Mouse (Mus musculus) ES-Bruce4 (cell line): Measurements from ENCODE around the gene Tlr4. TPM values are rescaled to one million over a fixed set of nuclear protein-coding genes. Genes with fewer than 3 reads are reported as not detected.

Experiments used
- H3K27ac ChIP-seq: 2 replicates; pipeline ENCODE4 v1.5.1; 2012; ENCODE audit warnings: low read length, inconsistent platforms; ENCODE audit not compliant: insufficient read depth
- H3K27me3 ChIP-seq: 2 replicates; pipeline ENCODE4 v1.6.1; 2012; ENCODE audit warnings: mild to moderate bottlenecking, low read length, inconsistent platforms; ENCODE audit not compliant: control insufficient read depth, poor library complexity, insufficient read depth, severe bottlenecking
- H3K36me3 ChIP-seq: 2 replicates; pipeline ENCODE4 v1.6.1; 2012; ENCODE audit warnings: inconsistent platforms, mild to moderate bottlenecking, low read length, moderate library complexity; ENCODE audit not compliant: control insufficient read depth, poor library complexity, insufficient read depth, severe bottlenecking
- H3K4me1 ChIP-seq: one replicate; pipeline ENCODE4 v1.8.1; 2011; ENCODE audit warnings: low read length; ENCODE audit not compliant: control insufficient read depth, insufficient read depth
- H3K4me3 ChIP-seq: 2 replicates; pipeline ENCODE4 v1.5.1; 2011; ENCODE audit warnings: low read depth, mild to moderate bottlenecking, low read length
- H3K9ac ChIP-seq: 2 replicates; pipeline ENCODE4 v1.6.1; 2012; ENCODE audit warnings: low read depth, mild to moderate bottlenecking, inconsistent platforms; ENCODE audit not compliant: poor library complexity, severe bottlenecking
- H3K9me3 ChIP-seq: replicated peaks from 2 replicates; pipeline ENCODE4 v1.6.1; 2012; ENCODE audit warnings: mild to moderate bottlenecking, low read length, inconsistent platforms; ENCODE audit not compliant: control insufficient read depth, poor library complexity, insufficient read depth, severe bottlenecking
- CTCF ChIP-seq: IDR thresholded peaks from one replicate; pipeline ENCODE4 v1.8.1; 2011; ENCODE audit warnings: low read depth, low read length
- EP300 ChIP-seq: IDR thresholded peaks from 2 replicates; pipeline ENCODE4 v1.6.1; 2011; ENCODE audit warnings: low read depth, low read length; ENCODE audit not compliant: insufficient read depth
- POLR2A ChIP-seq: IDR thresholded peaks from one replicate; pipeline ENCODE4 v1.8.1; 2011; ENCODE audit warnings: low read length; ENCODE audit not compliant: insufficient read depth
- polyA plus RNA-seq: library from polyadenylated mRNA; stranded (reverse); fragments of >200 nt; gene quantifications from 2 replicates; pipeline ENCODE4 v1.2.4, GENCODE M21; 2011; ENCODE audit warnings: low read depth; ENCODE audit not compliant: missing spikeins, insufficient read depth, insufficient read length

Gene Tlr4
- polyA plus RNA-seq, 1 experiment = 0.27 TPM

GRCm38 (mm10) chr4:66883264-66883663 lies 55.9 kb downstream of the Tlr4 start:
- no peaks in the 10 kb centered on the region for H3K27me3 ChIP-seq
- H3K4me3 ChIP-seq = no peak overlapping the region
- no peaks in the 10 kb centered on the region for H3K9me3 ChIP-seq
- no peaks in the 10 kb centered on the region for H3K36me3 ChIP-seq
- TF ChIP-seq POLR2A (no peak), EP300 (no peak), CTCF (no peak)
- no peak overlapping the region for H3K9ac ChIP-seq
- H3K27ac ChIP-seq = no peak overlapping the region
- no peaks in the 10 kb centered on the region for H3K4me1 ChIP-seq

DNA sequence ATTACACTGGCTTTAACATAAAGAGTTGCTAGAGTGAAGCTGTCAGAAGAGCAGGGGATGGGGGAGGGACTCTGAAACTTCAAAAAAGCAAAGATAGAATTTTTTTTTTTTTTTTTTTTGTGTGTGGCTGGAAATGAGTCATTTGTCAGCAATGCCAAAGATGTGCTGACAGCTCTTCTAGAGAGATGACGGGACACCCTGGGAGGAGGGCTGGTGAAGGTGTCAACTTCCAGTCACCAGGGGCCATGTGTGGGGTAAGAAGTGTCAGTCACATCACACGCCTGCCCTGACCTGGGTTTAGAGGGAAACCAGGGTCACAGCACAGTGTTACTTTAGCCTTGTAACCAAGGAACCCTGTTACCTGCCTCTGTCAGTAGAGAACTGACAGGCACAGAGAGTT lies 67.2 kb downstream of the Tlr4 start:
- H3K36me3 ChIP-seq = no peaks in the 10 kb centered on the region
- H3K27ac ChIP-seq = no peak overlapping the region
- H3K9ac ChIP-seq = no peak overlapping the region
- no peaks in the 10 kb centered on the region for H3K27me3 ChIP-seq
- no peaks in the 10 kb centered on the region for H3K9me3 ChIP-seq
- TF ChIP-seq CTCF = no peak
- TF ChIP-seq EP300 = no peak
- TF ChIP-seq POLR2A = no peak
- no peaks in the 10 kb centered on the region for H3K4me1 ChIP-seq
- no peak overlapping the region for H3K4me3 ChIP-seq

DNA sequence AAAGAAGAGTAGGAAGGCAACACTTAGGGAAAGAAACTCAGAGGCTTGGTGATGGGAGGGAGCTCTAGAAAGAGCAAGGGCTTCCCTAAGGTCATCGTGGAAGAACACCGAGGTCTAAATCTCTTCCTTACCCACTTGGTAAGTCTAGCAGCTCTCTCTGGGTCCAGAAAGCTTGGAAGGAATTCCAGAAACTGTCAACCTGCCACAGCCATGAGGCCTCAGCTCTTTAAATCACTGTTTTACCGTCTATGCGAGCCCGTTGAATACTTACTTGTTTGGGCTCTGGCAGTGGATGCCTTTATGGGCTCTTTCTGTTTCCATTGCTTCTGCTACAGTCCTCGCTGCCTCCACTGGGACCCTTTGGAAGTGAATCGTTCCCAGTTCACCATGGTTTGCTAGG lies 67.6 kb downstream of the Tlr4 start:
- H3K27ac ChIP-seq = no peak overlapping the region
- H3K9me3 ChIP-seq = no peaks in the 10 kb centered on the region
- no peaks in the 10 kb centered on the region for H3K36me3 ChIP-seq
- H3K4me1 ChIP-seq = no peaks in the 10 kb centered on the region
- no peak for TF ChIP-seq EP300
- no peak for TF ChIP-seq POLR2A
- TF ChIP-seq CTCF = no peak
- no peak overlapping the region for H3K4me3 ChIP-seq
- H3K27me3 ChIP-seq = no peaks in the 10 kb centered on the region
- no peak overlapping the region for H3K9ac ChIP-seq

DNA sequence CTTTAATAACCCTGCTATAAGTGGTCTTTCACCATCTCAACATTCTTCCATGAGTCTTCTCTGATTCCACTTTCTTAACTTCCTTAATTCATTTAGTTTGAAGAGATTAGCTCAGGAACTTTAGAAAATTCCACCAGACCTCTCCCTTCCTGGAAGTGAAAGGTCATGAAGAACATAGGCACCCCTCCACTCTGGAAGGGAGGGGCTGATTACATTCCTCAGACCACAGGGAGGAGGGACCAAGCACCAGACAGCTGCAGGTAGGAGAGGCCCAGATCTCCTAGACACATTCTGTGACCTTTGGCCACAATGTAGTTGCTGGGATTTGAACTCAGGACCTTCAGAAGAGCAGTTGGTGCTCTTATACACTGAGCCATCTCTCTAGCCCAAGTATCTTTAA lies 72.7 kb downstream of the Tlr4 start:
- Histone ChIP-seq H3K4me3 (no peak overlapping the region), H3K36me3 (no peaks in the 10 kb centered on the region), H3K9ac (no peak overlapping the region), H3K27me3 (no peaks in the 10 kb centered on the region), H3K4me1 (no peaks in the 10 kb centered on the region), H3K9me3 (peaks cover 5% of the 10 kb centered on the region; the same call in 1 of the 2 replicates), H3K27ac (no peak overlapping the region)
- TF ChIP-seq EP300 (no peak), POLR2A (no peak), CTCF (no peak)

DNA sequence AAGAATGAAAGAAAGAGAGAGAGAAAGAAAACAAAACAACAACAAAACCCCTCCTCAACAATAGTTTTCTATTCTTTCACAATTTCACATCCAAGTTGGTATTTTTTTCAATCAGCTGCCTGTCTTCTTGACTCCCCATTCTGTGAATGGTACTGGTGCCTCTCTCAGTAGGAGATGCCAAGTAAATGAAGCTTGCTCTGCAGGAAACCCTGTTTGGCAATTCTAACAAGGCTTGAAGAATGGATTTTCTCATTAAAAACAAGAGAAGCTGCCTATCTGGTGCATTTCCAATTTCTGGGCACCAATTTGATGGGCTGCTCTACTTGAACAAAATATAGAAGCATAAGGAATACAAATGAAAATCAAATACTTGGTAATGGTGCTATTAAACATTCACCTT lies 74.1 kb downstream of the Tlr4 start:
- H3K9ac ChIP-seq = no peak overlapping the region
- H3K27me3 ChIP-seq = no peaks in the 10 kb centered on the region
- H3K4me3 ChIP-seq = no peak overlapping the region
- no peaks in the 10 kb centered on the region for H3K36me3 ChIP-seq
- H3K9me3 ChIP-seq = peaks cover 5% of the 10 kb centered on the region; the same call in 1 of the 2 replicates
- no peak overlapping the region for H3K27ac ChIP-seq
- TF ChIP-seq EP300 (no peak), CTCF (no peak), POLR2A (no peak)
- H3K4me1 ChIP-seq = no peaks in the 10 kb centered on the region

GRCm38 (mm10) chr4:66908376-66908775 lies 81.0 kb downstream of the Tlr4 start:
- Histone ChIP-seq H3K9me3 (peaks cover 19% of the 10 kb centered on the region), H3K27ac (no peak overlapping the region), H3K4me3 (no peak overlapping the region), H3K4me1 (no peaks in the 10 kb centered on the region), H3K36me3 (no peaks in the 10 kb centered on the region), H3K9ac (no peak overlapping the region), H3K27me3 (no peaks in the 10 kb centered on the region)
- no peak for TF ChIP-seq EP300
- no peak for TF ChIP-seq POLR2A
- TF ChIP-seq CTCF = no peak
